Mouse (Mus musculus) telencephalon, adult 2 months (tissue): ENCODE results near the gene Atp2a1.
"Not testable (repeated sequence)": the region's sequence is repeated elsewhere in the genome, so short reads cannot be mapped to it uniquely, and the experiment has no call there.

Experiments used
- DNase-seq: peaks from one replicate; pipeline ENCODE4 v3.0.0-alpha.2; 2011; ENCODE audit warnings: low read depth, low spot score

The Atp2a1 gene

GRCm38 (mm10) chr7:126414725-126415124 is 48.2 kb downstream of the Atp2a1 start, which contains the start of gene Cd19:
Gene Cd19 (minus strand): TSS chr7:126414889.
- no peak for DNase-seq

GRCm38 (mm10) chr7:126411061-126411460 is 51.8 kb downstream of the Atp2a1 start:
- DNase-seq = no peak

GRCm38 (mm10) chr7:126408686-126409085 is 54.2 kb downstream of the Atp2a1 start:
- DNase-seq = no peak

GRCm38 (mm10) chr7:126402518-126402917 is 60.4 kb downstream of the Atp2a1 start:
- DNase-seq = not testable (repeated sequence)

- peak; percentile 39 for DNase-seq
These were observed 63.4 kb downstream of the Atp2a1 start for GRCm38 (mm10) chr7:126399548-126399947.

- no peak for DNase-seq
These were observed 65.1 kb downstream of the Atp2a1 start for GRCm38 (mm10) chr7:126397822-126398221.

- no peak for DNase-seq
These were observed 65.7 kb downstream of the Atp2a1 start for GRCm38 (mm10) chr7:126397221-126397620.

- peak; percentile 99 for DNase-seq
These were observed 66.4 kb downstream of the Atp2a1 start, which contains the start of gene Nfatc2ip for GRCm38 (mm10) chr7:126396298-126397119. Gene Nfatc2ip (minus strand): TSS chr7:126396737.
